Mouse (Mus musculus) cerebellum, adult 9-11 months (tissue): Measurements from ENCODE around the gene Parpbp.

Experiments
- DNase-seq: peaks from one replicate; pipeline ENCODE4 v3.0.0; 2022

The Parpbp gene

GRCm38 (mm10) chr10:88146707-88147477, at the start of gene Parpbp, which contains the start of gene Nup37:
Gene Parpbp (minus strand): TSS chr10:88146941.
Gene Nup37 (plus strand): TSS chr10:88146992.
- DNase-seq, result peak; percentile 84

GRCm38 (mm10) chr10:88167438-88168077, 20.8 kb upstream of the Parpbp start:
- no peak for DNase-seq

GRCm38 (mm10) chr10:88166158-88166557, 19.4 kb upstream of the Parpbp start:
- no peak for DNase-seq

GRCm38 (mm10) chr10:88162676-88163075, 15.9 kb upstream of the Parpbp start:
- no peak for DNase-seq

- DNase-seq, result no peak
Measured at GRCm38 (mm10) chr10:88162096-88162495, 15.4 kb upstream of the Parpbp start.

- no peak for DNase-seq
Measured at GRCm38 (mm10) chr10:88151658-88152057, 4.9 kb upstream of the Parpbp start.

GRCm38 (mm10) chr10:88150381-88150780, 3.6 kb upstream of the Parpbp start:
- DNase-seq, result no peak

GRCm38 (mm10) chr10:88146187-88146586, 554 bp downstream of the Parpbp start:
- DNase-seq, result no peak

GRCm38 (mm10) chr10:88135630-88136029, 11.1 kb downstream of the Parpbp start:
- no peak for DNase-seq

- no peak for DNase-seq
Measured at GRCm38 (mm10) chr10:88119721-88120120, 27.0 kb downstream of the Parpbp start.

- DNase-seq, result no peak
Measured at GRCm38 (mm10) chr10:88113290-88113689, 33.5 kb downstream of the Parpbp start.

- no peak for DNase-seq
Measured at GRCm38 (mm10) chr10:88106169-88106568, 40.6 kb downstream of the Parpbp start.

GRCm38 (mm10) chr10:88090772-88091171, 56.0 kb downstream of the Parpbp start, which contains the start of gene Pmch:
Gene Pmch (plus strand): TSS chr10:88091072.
- no peak for DNase-seq

GRCm38 (mm10) chr10:88067377-88067776, 79.4 kb downstream of the Parpbp start:
- DNase-seq, result no peak

GRCm38 (mm10) chr10:88064872-88065271, 81.9 kb downstream of the Parpbp start:
- no peak for DNase-seq

GRCm38 (mm10) chr10:88063436-88063835, 83.3 kb downstream of the Parpbp start:
- DNase-seq, result no peak

- DNase-seq, result no peak
Measured at GRCm38 (mm10) chr10:88056950-88057649, 89.6 kb downstream of the Parpbp start.

GRCm38 (mm10) chr10:88054233-88054985, 92.3 kb downstream of the Parpbp start:
- DNase-seq, result no peak

- no peak for DNase-seq
Measured at GRCm38 (mm10) chr10:88046098-88046771, 100.5 kb downstream of the Parpbp start.

- DNase-seq, result no peak
Measured at GRCm38 (mm10) chr10:88044297-88044696, 102.4 kb downstream of the Parpbp start.
